Mouse (Mus musculus): ENCODE measurements around the gene Gart.
"Not testable (repeated sequence)": the region's sequence is repeated elsewhere in the genome, so short reads cannot be mapped to it uniquely, and the experiment has no call there.

The Gart gene

DNA sequence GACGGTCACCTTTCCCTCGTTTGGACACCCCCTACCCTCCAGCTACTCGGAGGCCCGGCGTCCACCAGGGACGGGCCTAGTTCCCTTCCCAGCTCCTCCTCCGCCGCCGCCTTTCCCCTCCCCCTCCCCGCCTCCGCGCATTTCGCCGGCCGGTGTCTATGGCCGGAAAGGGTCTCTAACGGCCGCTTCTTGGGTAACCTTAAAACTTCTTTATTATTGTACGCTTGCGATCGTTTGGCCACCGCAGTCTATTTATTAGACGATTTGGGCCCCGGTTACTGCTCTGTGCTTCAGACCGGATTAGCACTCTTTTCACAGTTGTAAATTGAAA lies 1.4 kb upstream of the Gart start:
- peak; percentile 85 for DNase-seq (ENCODE audit: extremely low spot score, low spot score)

DNA sequence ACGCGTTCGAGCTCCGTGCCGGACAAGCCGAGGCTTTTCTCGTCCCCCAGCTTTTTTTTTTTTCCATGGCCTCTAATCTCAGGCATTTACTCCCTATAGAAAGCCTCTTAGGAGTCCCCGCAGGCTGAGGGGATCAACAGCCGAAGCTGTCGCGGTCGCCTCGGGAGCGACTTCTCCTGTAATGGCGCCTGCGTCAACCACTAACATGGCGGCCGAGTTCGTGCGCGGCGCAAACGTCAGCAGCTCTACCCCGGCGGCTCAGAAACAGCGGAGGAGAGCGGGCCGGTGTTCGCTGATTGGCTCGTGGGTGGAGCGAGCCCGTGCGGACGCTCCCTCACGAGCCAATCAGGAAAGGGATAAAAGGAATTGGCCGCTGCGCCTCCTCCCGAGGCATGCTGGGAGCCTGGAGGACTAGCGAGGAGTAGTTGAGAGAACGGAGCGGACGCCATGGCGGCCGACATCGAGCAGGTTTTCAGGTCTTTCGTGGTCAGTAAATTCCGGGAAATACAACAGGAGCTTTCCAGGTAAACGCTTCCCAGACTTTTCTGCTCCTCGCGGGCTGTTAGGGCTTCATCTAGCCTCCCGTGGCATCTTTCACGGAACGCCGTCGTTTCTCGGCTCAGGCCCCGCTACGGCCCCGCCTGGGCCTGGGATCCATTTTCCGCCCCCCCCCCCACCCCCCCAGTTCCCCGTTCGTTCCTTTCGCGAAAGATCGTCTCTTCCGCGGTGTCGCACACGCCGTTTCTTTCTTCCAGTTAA lies 888 bp upstream of the Gart start, which contains the start of gene Son:
Gene Son (plus strand): TSS at position 46 of the 759 bp plus-strand sequence.
- peak; percentile 90 for DNase-seq (ENCODE audit: extremely low spot score, low spot score)

DNA sequence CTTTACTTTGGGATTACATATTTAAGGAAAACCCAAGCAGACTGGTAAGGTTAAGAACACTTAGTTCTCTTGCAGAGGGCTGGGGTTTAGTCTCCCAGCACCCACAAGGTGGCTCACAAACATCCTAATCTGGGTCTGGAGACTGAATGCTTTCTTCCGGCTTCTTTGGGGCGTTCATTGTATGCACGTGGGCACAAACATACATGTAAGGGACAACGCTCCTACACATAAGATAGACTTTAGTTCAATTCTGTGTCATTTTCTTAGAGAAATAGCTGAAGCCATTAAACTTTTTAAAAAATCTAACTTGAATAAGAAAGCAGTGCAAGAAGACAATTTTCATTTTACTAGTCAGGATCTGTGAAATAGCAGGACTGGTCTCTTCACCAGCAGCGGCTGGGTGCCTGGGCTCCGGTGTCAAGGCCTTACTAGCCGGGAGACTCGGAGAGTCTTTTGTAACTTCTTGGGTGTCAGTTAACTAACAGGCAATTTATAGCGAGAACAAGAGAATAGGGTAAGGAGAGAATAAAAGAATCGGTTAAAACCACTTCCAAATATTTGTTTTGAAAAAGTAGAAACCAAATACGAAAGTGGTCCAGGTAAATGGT lies 653 bp downstream of the Gart start:
- DNase-seq (ENCODE audit: extremely low spot score, low spot score): no peak

DNA sequence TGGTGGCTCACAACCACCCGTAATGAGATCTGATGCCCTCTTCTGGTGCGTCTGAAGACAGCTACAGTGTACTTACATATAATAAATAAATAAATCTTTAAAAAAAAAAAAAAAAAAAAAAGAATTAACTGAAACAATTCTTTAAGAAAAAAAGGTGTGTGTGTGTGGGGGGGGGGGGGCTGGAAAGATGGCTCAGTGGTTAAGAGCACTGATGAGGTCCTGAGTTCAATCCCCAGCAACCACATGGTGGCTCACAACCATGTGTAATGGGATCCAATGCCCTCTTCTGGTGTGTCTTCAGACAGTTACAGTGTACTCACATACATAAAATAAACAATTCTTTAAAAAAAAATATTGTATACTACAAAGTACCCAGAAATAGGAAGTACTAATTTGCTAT lies 1.3 kb downstream of the Gart start:
- DNase-seq (ENCODE audit: extremely low spot score, low spot score): not testable (repeated sequence)

DNA sequence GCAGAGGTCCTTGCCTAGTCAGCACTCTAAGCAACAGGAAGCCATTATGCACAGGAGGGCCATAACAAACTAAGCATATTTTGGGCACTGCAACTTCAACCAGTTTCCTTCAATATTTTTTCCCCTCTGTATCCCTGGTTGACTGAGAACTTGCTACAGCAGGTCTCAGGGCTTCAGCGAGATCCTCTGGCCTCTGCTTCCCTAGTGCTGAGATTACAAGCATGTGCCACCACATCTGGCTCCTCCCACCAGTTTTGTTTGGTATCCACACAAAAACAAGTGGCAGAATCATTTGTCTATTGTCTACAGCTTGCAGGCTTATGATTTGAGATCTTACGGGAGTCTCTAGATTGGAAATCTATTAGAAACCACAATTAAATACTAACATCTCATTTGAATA lies 1.9 kb downstream of the Gart start:
- DNase-seq (ENCODE audit: extremely low spot score, low spot score): no peak

DNA sequence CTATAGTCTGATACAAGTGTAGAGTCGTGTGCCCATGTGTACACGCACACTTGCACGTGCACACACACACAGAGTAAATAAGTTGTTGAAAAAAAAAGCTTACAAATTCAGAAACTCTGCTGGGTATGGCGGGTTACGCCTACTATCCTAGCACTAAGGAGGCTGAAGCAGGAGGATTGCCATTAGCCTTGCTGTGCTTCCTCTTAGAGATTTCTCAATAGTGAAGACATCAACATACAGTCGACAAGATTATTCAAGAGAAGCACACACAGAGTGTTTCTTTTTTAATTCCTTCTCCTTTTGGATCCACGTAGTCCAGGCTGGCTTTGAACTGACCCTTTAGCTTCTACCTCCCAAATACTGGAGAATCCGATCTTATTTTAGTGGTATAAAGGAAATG lies 6.6 kb downstream of the Gart start:
- no peak for DNase-seq (ENCODE audit: extremely low spot score, low spot score)

DNA sequence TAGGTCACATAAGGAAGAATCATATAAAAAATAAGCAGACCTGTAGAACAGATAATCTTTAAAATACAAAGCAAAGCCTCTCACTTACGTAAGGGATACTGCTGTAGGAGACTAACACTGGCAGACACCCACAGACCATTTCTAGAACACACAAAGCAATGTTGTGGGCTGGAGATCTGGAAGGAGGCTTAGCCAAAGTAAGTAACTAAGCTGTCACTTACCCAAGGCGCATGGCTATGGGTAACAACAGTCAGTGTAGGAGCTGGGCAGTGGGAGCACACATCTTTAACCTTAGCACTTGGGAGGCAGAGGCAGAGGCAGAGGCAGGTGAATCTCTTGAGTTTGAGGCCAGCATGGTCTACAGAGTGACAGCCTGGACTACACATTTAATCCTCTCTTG lies 7.1 kb downstream of the Gart start:
- DNase-seq (ENCODE audit: extremely low spot score, low spot score): no peak

DNA sequence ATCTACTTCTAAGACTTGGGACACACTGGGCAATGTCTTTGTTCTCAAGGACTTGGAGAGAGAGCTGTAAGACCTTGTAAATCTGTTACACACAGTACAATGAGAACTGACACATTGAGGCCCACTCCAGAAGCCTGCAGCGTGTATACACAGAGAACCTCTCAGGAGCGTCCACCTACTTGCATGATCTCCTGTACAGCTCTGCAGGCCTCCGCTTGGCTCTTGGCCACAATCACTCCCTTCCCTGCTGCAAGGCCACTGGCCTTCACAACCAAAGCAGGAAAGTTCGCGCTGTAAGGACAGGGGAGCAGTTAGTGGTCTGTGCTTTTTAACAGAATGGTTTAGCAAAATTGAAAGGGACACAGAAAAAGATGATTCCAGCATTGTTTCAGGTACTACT lies 7.6 kb downstream of the Gart start:
- no peak for DNase-seq (ENCODE audit: extremely low spot score, low spot score)

DNA sequence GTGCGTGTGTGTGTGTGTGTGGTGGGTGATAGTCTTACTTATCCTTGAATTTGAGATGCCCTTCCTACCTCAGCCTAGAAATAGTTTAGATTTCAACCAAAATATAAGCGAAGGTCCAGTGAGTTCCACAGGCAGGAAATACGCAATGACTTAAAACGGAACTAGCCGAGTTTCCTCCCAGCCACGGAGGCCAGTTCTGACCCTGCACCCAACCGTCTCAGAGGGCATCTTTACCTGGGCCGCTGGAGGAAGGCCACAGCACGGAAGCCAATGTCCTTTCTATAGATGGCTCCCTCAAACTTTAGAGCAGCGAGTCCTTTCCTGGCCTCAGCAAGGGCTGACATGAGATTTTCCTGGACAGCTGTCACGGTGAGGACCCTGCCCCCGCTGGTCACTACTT lies 13.1 kb downstream of the Gart start:
- no peak for DNase-seq (ENCODE audit: extremely low spot score, low spot score)

DNA sequence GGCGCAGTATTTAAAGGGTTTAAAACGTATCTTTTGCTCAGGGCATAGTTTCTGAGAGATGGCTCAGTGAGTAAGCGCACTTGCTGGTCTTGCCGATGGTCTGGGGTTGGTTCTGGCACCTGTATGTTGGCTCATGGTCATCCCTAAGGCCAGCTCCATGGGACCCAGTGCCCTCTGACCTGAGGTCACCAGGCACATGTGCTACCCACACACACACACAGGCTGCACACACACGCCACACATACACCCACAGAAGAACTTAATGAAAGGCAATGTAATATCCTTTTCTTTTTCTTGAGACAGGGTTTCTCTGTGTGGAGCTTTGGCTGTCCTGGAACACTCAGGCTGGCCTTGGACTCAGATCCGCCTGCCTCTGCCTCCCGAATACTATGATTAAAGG lies 13.8 kb downstream of the Gart start:
- DNase-seq (ENCODE audit: extremely low spot score, low spot score): no peak

DNA sequence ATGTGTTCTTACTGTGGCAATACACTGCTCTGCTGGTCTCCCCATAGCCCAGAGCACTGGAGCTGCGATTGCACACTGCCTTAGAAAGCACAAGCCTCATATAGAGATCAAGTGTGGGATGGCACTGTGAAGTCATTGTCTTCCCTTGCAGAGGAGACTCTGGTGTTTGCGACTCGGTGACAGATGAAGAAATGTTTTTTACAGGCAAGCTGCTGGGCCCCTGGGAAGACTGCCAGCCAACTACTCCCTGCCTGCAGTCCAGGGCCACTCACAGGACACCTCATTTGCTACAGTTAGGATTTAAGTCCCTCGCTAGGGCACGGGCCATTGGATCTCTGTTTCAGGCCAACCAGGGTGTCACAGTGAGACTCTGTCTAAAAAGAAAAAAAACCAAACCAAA lies 14.3 kb downstream of the Gart start:
- no peak for DNase-seq (ENCODE audit: extremely low spot score, low spot score)

DNA sequence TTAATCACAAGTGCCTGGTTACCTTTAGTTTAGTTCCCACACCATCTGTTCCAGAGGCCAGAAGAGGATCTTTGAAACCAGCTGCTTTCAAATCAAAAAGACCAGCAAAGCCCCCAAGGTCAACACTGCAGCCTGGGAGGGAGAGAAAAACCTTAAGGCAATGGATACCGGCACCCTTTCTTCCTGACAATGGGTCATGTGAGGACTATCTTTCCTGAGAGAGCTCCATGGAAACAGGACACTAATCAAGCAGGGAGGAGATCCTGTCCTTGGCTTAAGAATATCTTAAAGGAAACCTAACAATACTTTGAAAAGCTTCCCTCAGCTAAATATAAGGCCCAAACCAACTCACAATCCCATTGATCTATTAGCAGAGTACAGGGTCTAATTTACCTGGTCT lies 16.2 kb downstream of the Gart start:
- DNase-seq (ENCODE audit: extremely low spot score, low spot score): no peak

DNA sequence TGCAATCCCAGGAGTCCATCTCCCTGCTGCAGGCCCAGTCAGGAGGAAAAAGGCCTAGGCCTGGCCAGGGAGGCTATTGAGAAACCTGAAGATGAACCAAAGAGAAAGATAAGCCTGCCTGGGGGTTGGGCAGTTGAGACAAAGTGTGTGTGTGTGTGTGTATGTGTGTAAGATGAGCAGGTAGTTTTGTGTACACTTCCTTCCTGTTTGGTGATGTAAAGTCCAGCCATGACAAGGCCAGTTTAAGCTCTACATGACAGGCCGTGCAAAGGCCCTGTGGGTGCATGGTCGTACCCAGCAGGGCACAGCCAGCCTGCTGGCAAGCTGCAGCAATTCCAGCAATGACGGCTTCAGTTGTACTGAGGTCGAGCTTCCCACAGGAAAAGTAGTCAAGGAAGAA lies 17.0 kb downstream of the Gart start:
- DNase-seq (ENCODE audit: extremely low spot score, low spot score): no peak

DNA sequence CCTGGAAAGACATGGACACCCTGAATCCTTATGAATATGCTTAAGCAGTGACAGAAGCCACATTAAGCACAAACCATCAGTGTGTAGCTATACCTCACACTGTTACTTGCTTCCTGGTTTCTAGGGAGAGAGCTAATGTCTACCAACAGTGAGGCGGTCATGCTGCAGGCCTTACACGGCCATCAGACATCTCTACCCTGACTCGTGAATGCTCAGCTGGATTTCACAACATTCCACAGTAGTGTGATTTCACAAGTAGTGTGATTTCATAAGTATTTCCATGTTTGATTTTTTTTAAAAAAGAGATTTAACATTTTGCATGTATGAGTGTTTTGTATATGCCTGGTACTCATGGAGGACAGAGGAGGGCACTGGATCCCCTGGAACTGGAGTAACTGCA lies 18.1 kb downstream of the Gart start:
- DNase-seq (ENCODE audit: extremely low spot score, low spot score): no peak

DNA sequence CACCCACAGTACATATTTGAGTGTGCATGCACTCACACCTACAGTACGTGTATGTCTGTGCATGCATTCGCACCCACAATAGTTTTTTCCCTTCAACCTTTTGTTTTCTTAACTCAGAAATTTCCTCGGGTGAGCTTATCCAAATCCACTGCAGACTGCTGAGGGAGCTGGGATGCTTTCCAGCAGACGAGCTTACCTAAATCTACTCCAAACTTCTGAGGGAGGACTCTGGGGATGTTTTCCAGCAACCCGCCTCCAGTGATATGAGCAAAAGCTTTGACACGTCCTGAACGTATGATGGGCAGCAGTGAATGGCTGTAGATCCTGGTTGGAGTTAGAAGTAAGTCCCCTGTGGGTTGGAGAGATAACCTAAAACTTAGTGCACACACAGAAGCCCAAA lies 18.9 kb downstream of the Gart start:
- no peak for DNase-seq (ENCODE audit: extremely low spot score, low spot score)

DNA sequence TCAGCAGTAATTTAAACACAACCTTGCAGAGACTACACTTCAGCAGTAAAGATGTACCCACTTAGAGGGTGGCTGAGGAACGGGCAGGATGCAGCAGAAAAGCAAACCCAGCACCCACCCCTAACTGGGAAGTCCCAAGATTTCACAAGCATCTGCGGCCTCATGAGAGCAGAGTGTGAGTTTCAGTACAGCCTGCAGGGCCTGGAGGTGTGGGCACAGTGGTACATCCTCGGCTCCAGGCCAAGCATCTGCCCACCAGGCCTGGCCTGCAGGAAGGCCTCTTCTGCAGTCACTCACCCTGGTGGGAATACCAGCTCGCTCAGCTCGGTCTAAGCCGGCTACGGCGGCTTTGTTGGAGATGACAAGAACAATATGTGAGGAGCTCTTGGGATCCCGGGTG lies 23.7 kb downstream of the Gart start:
- DNase-seq (ENCODE audit: extremely low spot score, low spot score): no peak

DNA sequence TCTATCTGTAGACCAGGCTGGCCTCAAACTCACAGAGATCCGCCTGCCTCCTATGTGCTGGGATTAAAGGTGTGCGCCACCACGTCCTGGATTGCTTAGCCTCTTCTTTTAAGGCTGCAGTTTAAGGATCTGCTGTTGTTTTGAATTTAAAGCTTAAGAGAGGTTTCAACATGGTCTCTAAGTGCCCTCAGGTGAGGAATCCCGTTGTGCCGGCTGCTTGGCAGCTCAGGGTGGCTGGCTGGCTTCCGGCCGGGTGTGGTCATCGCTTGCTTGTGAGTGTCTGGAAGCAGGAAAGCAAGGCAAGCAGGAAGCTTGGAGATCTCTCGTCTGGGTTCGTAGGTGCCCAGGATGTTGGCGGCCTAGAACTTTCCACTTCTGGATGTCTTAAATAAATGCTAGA lies 25.8 kb downstream of the Gart start:
- DNase-seq (ENCODE audit: extremely low spot score, low spot score): no peak

DNA sequence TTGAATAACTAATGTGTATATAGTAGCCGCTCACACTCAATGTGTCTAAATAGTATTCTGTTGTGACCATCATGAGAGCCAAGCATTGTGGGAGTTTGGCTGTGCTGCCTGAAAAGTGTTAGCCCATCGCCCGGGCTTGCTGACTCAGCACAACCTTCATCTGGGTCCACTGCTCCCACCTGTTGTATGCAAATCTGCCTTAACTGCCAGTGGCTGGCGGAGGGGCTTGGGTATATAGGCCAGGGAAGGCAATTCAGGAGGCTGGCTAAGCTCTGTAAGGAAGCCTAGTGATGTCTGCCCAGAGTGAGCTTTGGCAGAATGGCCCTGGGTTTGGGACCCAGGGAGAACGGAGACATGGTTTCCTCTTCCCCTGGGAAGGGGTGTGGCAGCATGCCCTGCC lies 26.6 kb downstream of the Gart start:
- DNase-seq (ENCODE audit: extremely low spot score, low spot score): no peak

DNA sequence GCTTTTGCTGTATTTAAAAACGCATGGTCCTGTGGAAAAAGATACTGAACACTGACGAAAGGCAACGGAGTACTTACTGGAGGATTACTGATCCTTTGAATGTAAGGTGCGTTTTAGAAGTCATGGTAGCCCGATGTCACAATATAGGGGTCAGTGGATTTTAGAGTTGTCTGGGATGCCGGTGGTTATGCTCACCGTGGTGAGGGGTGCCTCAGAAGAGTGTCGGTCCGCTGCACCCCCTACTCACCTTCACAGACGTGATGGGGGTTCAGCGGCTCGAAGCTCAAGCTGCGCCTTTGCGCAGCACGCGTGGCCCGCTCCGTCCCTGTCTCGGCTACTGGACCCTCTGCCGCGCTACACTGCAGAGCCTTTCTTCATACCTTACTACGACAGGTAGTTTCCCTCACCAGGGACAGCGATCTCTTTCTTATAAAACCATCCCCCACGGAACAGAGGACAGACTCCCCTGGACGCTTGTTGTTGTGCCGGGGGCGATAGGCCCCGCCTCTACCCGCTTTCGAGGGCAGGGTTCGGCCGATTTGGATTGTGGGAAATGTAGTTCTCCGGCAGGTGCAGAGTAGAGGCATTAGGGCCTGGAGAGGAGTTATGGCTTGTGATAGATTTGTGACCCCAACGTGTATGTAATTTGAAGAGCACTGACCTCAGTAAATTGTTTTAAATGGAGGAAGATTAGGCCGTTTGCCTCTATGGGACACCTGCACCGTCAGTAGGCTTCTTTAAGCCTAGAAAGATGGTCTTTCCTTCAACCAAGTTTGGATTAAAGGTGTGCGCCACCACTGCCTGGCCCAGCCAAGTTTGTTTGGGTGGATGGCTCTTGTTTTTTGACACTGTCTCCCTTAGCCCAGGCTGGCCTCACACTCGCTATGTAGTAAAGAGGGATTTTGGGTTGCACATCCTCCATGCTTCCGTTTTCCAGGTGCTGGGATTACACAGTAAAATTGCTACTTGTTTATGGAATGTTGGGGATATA lies 27.9 kb downstream of the Gart start, which contains the start of gene Dnajc28:
Gene Dnajc28 (minus strand): TSS at position 516 of the 991 bp plus-strand sequence.
- DNase-seq (ENCODE audit: extremely low spot score, low spot score): peak; percentile 69

DNA sequence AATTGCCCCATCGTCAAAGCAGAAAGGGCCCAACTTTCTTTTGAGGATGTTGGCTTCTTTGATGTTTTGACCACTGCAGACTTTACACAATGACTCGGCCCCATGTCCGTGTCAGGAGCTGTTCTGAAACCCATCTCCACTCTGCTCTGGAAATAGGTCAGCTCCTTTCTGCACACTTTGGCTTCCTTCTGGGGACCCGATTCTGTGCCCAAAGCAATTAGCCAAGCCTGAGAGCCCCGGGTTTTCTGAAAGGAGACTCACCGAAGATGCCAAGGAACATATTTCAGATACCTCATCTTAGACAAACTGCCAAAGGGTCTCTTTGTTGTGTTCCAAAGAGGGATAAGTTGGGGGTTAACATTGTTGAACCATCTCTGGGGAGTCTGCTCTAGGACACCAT lies 32.2 kb downstream of the Gart start:
- DNase-seq (ENCODE audit: extremely low spot score, low spot score): no peak

DNA sequence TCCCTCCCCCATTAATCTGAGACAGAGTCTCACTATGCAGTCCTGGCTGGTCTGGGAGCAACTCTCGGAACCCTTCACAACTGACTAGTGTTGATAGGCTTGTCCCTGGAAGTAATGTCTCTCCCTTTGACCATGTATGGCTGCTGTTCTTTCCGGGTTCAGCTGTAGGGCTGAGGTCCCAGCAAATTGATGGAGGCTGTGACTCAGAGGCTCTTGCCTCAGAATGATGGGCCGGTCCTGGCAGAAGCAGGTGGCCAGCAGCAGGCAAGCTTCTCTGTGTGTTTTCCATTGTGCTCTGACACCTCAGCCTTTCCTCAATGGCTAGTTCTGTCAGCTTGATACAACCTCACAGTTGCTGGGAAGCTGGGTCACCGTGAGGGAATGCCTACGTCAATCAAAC lies 34.2 kb downstream of the Gart start:
- no peak for DNase-seq (ENCODE audit: extremely low spot score, low spot score)

DNA sequence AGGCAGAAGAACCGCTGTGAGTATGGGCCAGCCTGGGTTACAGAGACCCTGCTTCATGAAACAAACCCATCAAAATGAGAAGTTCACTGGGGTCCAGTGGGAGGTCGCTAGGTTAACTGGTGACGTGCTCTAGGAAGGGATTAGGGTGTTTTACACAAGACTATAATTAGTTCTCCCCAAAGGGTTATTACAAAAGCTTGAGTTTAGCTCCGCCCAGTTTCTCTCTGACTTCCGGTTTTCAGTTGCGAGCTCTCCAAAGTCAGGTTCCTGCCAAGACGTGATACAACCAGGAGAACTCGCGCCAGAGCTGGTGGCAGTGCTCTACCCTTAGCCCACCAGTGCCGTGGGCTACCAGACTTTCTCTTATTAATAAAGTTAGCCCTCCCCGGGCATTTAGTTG lies 35.5 kb downstream of the Gart start:
- DNase-seq (ENCODE audit: extremely low spot score, low spot score): no peak
